ENCODE assay signal across 8 mouse cellular contexts in the genomic region with DNA sequence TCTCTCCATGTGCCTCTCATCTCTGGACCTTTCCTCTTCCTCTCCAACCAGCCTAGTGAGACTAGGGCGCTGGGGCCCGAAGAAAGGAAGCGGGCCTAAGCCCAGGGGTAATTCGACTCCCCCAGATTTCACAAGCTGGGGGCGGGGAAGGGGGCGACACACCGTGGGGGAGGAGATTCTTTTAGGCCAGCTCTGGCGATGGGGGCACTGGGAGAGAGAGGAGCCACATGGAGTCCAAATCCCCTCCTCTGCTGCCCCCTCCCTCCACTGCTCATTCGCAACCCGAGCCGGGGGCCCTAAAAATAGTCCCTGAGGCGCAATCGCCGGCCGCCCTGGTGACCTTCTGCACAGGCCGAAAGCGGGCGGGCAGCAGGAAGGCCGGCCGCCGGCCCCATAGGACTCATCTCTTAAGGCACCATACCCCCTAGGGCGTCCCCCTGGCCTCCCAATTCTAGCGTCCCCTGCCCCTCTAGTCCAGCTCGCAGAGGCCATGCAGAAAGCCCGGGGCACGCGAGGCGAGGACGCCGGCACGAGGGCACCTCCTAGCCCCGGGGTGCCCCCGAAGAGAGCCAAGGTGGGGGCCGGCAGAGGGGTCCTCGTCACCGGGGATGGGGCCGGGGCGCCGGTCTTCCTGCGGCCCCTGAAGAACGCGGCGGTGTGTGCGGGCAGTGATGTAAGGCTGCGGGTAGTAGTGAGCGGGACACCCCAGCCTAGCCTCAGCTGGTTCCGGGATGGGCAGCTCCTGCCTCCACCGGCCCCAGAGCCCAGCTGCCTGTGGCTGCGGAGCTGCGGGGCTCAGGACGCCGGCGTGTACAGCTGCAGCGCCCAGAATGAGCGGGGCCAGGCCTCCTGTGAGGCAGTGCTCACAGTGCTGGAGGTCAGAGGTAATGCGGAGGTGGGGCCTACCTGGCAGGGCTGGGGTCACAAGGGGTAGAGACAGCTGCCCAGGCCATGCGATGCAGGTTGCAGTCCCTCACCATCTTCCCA. TPM values are rescaled to one million over a fixed set of nuclear protein-coding genes. Genes with fewer than 3 reads are reported as not detected.
DNase-seq lines count a peak whose midpoint lies in the region; ATAC-seq and TF ChIP-seq lines count a peak whose summit lies in the region.

A gene (plus strand): TSS at position 348 of the 987 bp plus-strand sequence.

- 5% methylated on average over 57 of the region's 57 CpGs for WGBS in kidney, embryonic 16.5 days
- WGBS in bone marrow, adult 2 months, result 15% methylated on average over 57 of the region's 57 CpGs
- WGBS in intestine, embryonic 14.5 days, result 14% methylated on average over 56 of the region's 57 CpGs
- 5% methylated on average over 56 of the region's 57 CpGs for WGBS in midbrain, embryonic 11.5 days

- no peaks in the 10 kb centered on the region for H3K36me3 ChIP-seq in kidney, embryonic 16.5 days (ENCODE audit: insufficient read depth, low read length)
- no peaks in the 10 kb centered on the region for H3K36me3 ChIP-seq in intestine, embryonic 14.5 days (ENCODE audit: control insufficient read depth, insufficient read depth, low read length)
- H3K36me3 ChIP-seq in midbrain, embryonic 11.5 days (ENCODE audit: control insufficient read depth, insufficient read depth, low read length), result no peaks in the 10 kb centered on the region

- no peak for TF ChIP-seq CTCF in bone marrow, adult 2 months (IDR thresholded peaks at IDR 0.05; ENCODE audit: control insufficient read depth, insufficient read depth, low read length)

- H3K4me3 ChIP-seq in kidney, embryonic 16.5 days (ENCODE audit: low read length), result peak within 1 kb of the TSS; percentile 34
- no peak within 1 kb of the TSS for H3K4me3 ChIP-seq in bone marrow, adult 2 months (replicated peaks; ENCODE audit: control insufficient read depth, low read depth, low read length)
- peak within 1 kb of the TSS; percentile 16; the same call in 1 of the 2 replicates for H3K4me3 ChIP-seq in intestine, embryonic 14.5 days (ENCODE audit: low read depth, low read length)
- peak within 1 kb of the TSS; percentile 23 for H3K4me3 ChIP-seq in midbrain, embryonic 11.5 days (ENCODE audit: low read depth, low read length)

- H3K9ac ChIP-seq in kidney, embryonic 16.5 days (replicated peaks; ENCODE audit: low read length), result peak within 1 kb of the TSS; percentile 70
- H3K9ac ChIP-seq in intestine, embryonic 14.5 days (ENCODE audit: low read length), result peak within 1 kb of the TSS; percentile 33; the same call in 1 of the 2 replicates
- peak within 1 kb of the TSS; percentile 49 for H3K9ac ChIP-seq in midbrain, embryonic 11.5 days (ENCODE audit: low read length)

- peaks cover 18% of the 10 kb centered on the region for H3K4me1 ChIP-seq in kidney, embryonic 16.5 days (ENCODE audit: insufficient read depth, low read length)
- no peaks in the 10 kb centered on the region for H3K4me1 ChIP-seq in bone marrow, adult 2 months (ENCODE audit: control insufficient read depth, insufficient read depth, low read length)
- peaks cover 12% of the 10 kb centered on the region for H3K4me1 ChIP-seq in intestine, embryonic 14.5 days (replicated peaks; ENCODE audit: control insufficient read depth, insufficient read depth, low read length)
- peaks cover 11% of the 10 kb centered on the region for H3K4me1 ChIP-seq in midbrain, embryonic 11.5 days (ENCODE audit: control insufficient read depth, insufficient read depth, low read length)

- TF ChIP-seq POLR2A in bone marrow, adult 2 months (IDR thresholded peaks at IDR 0.05; ENCODE audit: borderline replicate concordance, control insufficient read depth, low read depth, low read length), result no peak

- intact Hi-C loops in gastrocnemius, postnatal 36 days (cut with DNase I), result loop anchor here (2.0 to 5.0 kb wide), 2 partner anchors 20 to 32 kb away; no protein-coding TSS in a partner anchor

- H3K27me3 ChIP-seq in kidney, embryonic 16.5 days (ENCODE audit: insufficient read depth, low read length), result peaks cover 27% of the 10 kb centered on the region
- peaks cover 5% of the 10 kb centered on the region; the same call in 1 of the 2 replicates for H3K27me3 ChIP-seq in intestine, embryonic 14.5 days (replicated peaks; ENCODE audit: control insufficient read depth, insufficient read depth, low read length)
- H3K27me3 ChIP-seq in midbrain, embryonic 11.5 days (ENCODE audit: control insufficient read depth, insufficient read depth, low read length), result peaks cover 11% of the 10 kb centered on the region

- ATAC-seq in kidney, embryonic 16.5 days (ENCODE audit: low FRiP score, low TSS enrichment), result peak; percentile 59
- ATAC-seq in intestine, embryonic 14.5 days (replicated peaks; ENCODE audit: low FRiP score, low TSS enrichment, low read depth), result 0 out of 2 replicates have a peak, but pooled peaks have one; percentile 9
- peak; percentile 79 for ATAC-seq in midbrain, embryonic 11.5 days (ENCODE audit: low FRiP score)
- ATAC-seq in CD4-positive, CD25-positive, alpha-beta regulatory T cell, adult 4 months, result no peak

- no peak for DNase-seq in kidney, postnatal 10 days
- peak; percentile 60 to 68 for DNase-seq in gastrocnemius, postnatal 36 days
- no peak for DNase-seq in intestine, embryonic 14.5 days (ENCODE audit: low spot score)
- DNase-seq in midbrain, embryonic 11.5 days (ENCODE audit: low spot score, missing footprints), result peak; percentile 91
- no peak for DNase-seq in Muller cell, postnatal 12 days (ENCODE audit: inconsistent ontology term)

- peak within 1 kb of the TSS; percentile 66 for H3K4me2 ChIP-seq in kidney, embryonic 16.5 days (replicated peaks; ENCODE audit: low read depth, low read length)
- peak within 1 kb of the TSS; percentile 54 for H3K4me2 ChIP-seq in intestine, embryonic 14.5 days (ENCODE audit: low read length)
- H3K4me2 ChIP-seq in midbrain, embryonic 11.5 days, result peak within 1 kb of the TSS; percentile 55

- no peaks in the 10 kb centered on the region for H3K9me3 ChIP-seq in kidney, embryonic 16.5 days (ENCODE audit: low read length)
- no peaks in the 10 kb centered on the region for H3K9me3 ChIP-seq in intestine, embryonic 14.5 days (ENCODE audit: control insufficient read depth, low read length)
- no peaks in the 10 kb centered on the region for H3K9me3 ChIP-seq in midbrain, embryonic 11.5 days (ENCODE audit: control insufficient read depth, low read length)

- no peak within 1 kb of the TSS for H3K27ac ChIP-seq in kidney, embryonic 16.5 days (ENCODE audit: low read length)
- no peak within 1 kb of the TSS; the same call in 1 of the 2 replicates for H3K27ac ChIP-seq in bone marrow, adult 2 months (ENCODE audit: control insufficient read depth, insufficient read depth, low read depth, low read length, poor library complexity)
- no peak within 1 kb of the TSS for H3K27ac ChIP-seq in intestine, embryonic 14.5 days (ENCODE audit: low read depth)
- H3K27ac ChIP-seq in midbrain, embryonic 11.5 days (ENCODE audit: low read depth, low read length), result no peak within 1 kb of the TSS

RNA-seq across cellular contexts. Expression of the gene that starts here (rescaled TPM):
- 61.4 and 61.5 TPM in 2 replicates for polyA plus RNA-seq in kidney, embryonic 16.5 days (2015; fragmentation: Nextera tagmentation; extraction: Ambion mirVana)
- 18.1 TPM in 2 replicates for polyA plus RNA-seq in bone marrow, adult 2 months (2011; ENCODE audit: insufficient read depth, insufficient read length, low replicate concordance, missing spikeins)
- total RNA-seq in gastrocnemius, postnatal 36 days (2021), result 100 to 1,000 TPM; 229 to 230 TPM
- 46.7 and 55.2 TPM in 2 replicates for polyA plus RNA-seq in intestine, embryonic 14.5 days (2014; fragmentation: Nextera tagmentation; extraction: Ambion mirVana)
- polyA plus RNA-seq in midbrain, embryonic 11.5 days (2014; fragmentation: Nextera tagmentation; extraction: Ambion mirVana), result 13.4 and 15.2 TPM in 2 replicates
- polyA plus RNA-seq in CD4-positive, CD25-positive, alpha-beta regulatory T cell, adult 4 months (2017; shearing (Covaris generic)), result under 1 TPM in 1 of 2 experiments, not detected in 1; 0.03 TPM

Comparison
In these comparisons a context has a peak if more than half of its experiments do, and no peak if none do; other contexts are left out.
1. RNA of the gene that starts here (polyA plus RNA-seq): 61.4 to 61.5 TPM in kidney, embryonic 16.5 days, 46.7 to 55.2 TPM in intestine, embryonic 14.5 days, 18.1 TPM in bone marrow, adult 2 months and 13.4 to 15.2 TPM in midbrain, embryonic 11.5 days; 0.03 TPM in CD4-positive, CD25-positive, alpha-beta regulatory T cell, adult 4 months; every median in the first group is over 10 times any median in the second.
2. DNase-seq: peak in gastrocnemius, postnatal 36 days (2 of 2) and midbrain, embryonic 11.5 days (single experiment); none in kidney, postnatal 10 days (single experiment), intestine, embryonic 14.5 days (single experiment) and Muller cell, postnatal 12 days (single experiment).
3. Peak in every context shown above with its lines, with median percentiles within 50 percentile points of each other: H3K4me2 ChIP-seq and H3K9ac ChIP-seq.